ENCODE assay signal across 8 mouse cellular contexts in the genomic region with DNA sequence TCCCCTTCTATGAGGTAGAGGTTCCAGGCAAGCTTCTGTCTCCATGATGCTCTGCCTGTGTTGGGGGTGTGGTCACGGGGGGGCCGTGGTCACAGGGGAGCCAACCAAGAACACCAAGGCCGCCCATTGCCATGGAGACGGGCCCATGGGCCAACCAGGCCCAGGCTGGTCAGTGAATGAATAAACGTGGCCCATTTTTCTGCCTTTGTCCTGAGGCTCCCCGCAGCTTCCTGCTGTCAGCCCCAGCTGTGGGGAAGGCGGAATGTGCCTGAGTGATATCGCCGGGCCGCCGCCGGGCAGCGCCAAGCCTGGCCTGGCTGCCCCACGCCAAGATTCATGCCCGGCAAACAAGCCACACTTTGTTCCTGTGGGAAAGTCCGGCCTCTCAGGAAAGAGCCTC. TPM values are rescaled to one million over a fixed set of nuclear protein-coding genes. Genes with fewer than 3 reads are reported as not detected.
DNase-seq lines count a peak whose midpoint lies in the region; ATAC-seq lines count a peak whose summit lies in the region.

No protein-coding gene starts in this region.

- peak overlapping the region; percentile 37; the same call in 1 of the 2 replicates for H3K27ac ChIP-seq in forebrain, embryonic 12.5 days
- H3K27ac ChIP-seq in midbrain, embryonic 16.5 days (ENCODE audit: low read length), result peak overlapping the region; percentile 30; the same call in 1 of the 2 replicates
- no peak overlapping the region for H3K27ac ChIP-seq in kidney, embryonic 14.5 days (ENCODE audit: low read depth, low read length)

- no peak overlapping the region for H3K9ac ChIP-seq in forebrain, embryonic 12.5 days
- H3K9ac ChIP-seq in midbrain, embryonic 16.5 days (ENCODE audit: low read depth, low read length), result no peak overlapping the region
- H3K9ac ChIP-seq in kidney, embryonic 14.5 days (ENCODE audit: low read depth, low read length), result no peak overlapping the region

- H3K4me1 ChIP-seq in forebrain, embryonic 12.5 days, result peaks cover 20% of the 10 kb centered on the region
- H3K4me1 ChIP-seq in midbrain, embryonic 16.5 days (ENCODE audit: control insufficient read depth, insufficient read depth, low read length), result peaks cover 10% of the 10 kb centered on the region; the same call in 1 of the 2 replicates
- H3K4me1 ChIP-seq in kidney, embryonic 14.5 days (ENCODE audit: control insufficient read depth, insufficient read depth, low read length), result no peaks in the 10 kb centered on the region

- no peaks in the 10 kb centered on the region for H3K9me3 ChIP-seq in forebrain, embryonic 12.5 days
- H3K9me3 ChIP-seq in midbrain, embryonic 16.5 days (replicated peaks; ENCODE audit: control insufficient read depth, low read length, poor library complexity, severe bottlenecking), result no peaks in the 10 kb centered on the region
- H3K9me3 ChIP-seq in kidney, embryonic 14.5 days (ENCODE audit: control insufficient read depth, low read length), result no peaks in the 10 kb centered on the region

- 61% methylated on average over 16 of the region's 16 CpGs for WGBS in forebrain, embryonic 12.5 days
- 35% methylated on average over 16 of the region's 16 CpGs for WGBS in midbrain, embryonic 16.5 days
- WGBS in kidney, embryonic 14.5 days, result 70% methylated on average over 16 of the region's 16 CpGs

- H3K4me3 ChIP-seq in forebrain, embryonic 12.5 days (replicated peaks), result no peak overlapping the region
- no peak overlapping the region for H3K4me3 ChIP-seq in midbrain, embryonic 16.5 days (ENCODE audit: low read depth, low read length)
- H3K4me3 ChIP-seq in kidney, embryonic 14.5 days (ENCODE audit: low read length), result no peak overlapping the region

- DNase-seq in R1 (ENCODE audit: low read depth, low spot score), result peak; percentile 50
- peak; percentile 69 to 85 for DNase-seq in layer of hippocampus, adult 8-10 months (ENCODE audit: low spot score in 2 of 2)
- no peak for DNase-seq in kidney, adult 11 months
- no peak for DNase-seq in heart, postnatal 36 days
- DNase-seq in thymus, postnatal 36 days, result no peak

- no peaks in the 10 kb centered on the region for H3K36me3 ChIP-seq in forebrain, embryonic 12.5 days (replicated peaks)
- no peaks in the 10 kb centered on the region for H3K36me3 ChIP-seq in midbrain, embryonic 16.5 days (ENCODE audit: control insufficient read depth, insufficient read depth, low read length)
- H3K36me3 ChIP-seq in kidney, embryonic 14.5 days (ENCODE audit: control insufficient read depth, insufficient read depth, low read length), result no peaks in the 10 kb centered on the region

- H3K4me2 ChIP-seq in forebrain, embryonic 12.5 days, result peak overlapping the region; percentile 4; the same call in 1 of the 2 replicates
- H3K4me2 ChIP-seq in midbrain, embryonic 16.5 days (ENCODE audit: low read length), result no peak overlapping the region
- no peak overlapping the region for H3K4me2 ChIP-seq in kidney, embryonic 14.5 days (replicated peaks; ENCODE audit: low read depth, low read length)

- ATAC-seq in forebrain, embryonic 12.5 days (ENCODE audit: low FRiP score), result peak; percentile 70
- ATAC-seq in midbrain, embryonic 16.5 days, result peak; percentile 36; the same call in 1 of the 2 replicates
- ATAC-seq in kidney, embryonic 14.5 days (ENCODE audit: low FRiP score, low TSS enrichment), result no peak

- intact Hi-C loops in heart, postnatal 36 days (cut with DNase I), result loop anchor here (5.0 kb wide), 2 partner anchors 103 to 603 kb away; no protein-coding TSS in a partner anchor

- no peaks in the 10 kb centered on the region for H3K27me3 ChIP-seq in forebrain, embryonic 12.5 days
- H3K27me3 ChIP-seq in midbrain, embryonic 16.5 days (ENCODE audit: control insufficient read depth, insufficient read depth, low read depth, low read length), result no peaks in the 10 kb centered on the region
- no peaks in the 10 kb centered on the region for H3K27me3 ChIP-seq in kidney, embryonic 14.5 days (ENCODE audit: control insufficient read depth, insufficient read depth, low read length)

RNA-seq across cellular contexts. Expression of a gene that starts 36.8 kb away (rescaled TPM):
- polyA plus RNA-seq in forebrain, embryonic 12.5 days (2016; fragmentation: Nextera tagmentation; extraction: Ambion mirVana), result 1.2 and 1.9 TPM in 2 replicates
- total RNA-seq in layer of hippocampus, adult 8-10 months (2022), result 10 to 100 TPM; 75.8 to 95.3 (median 85.6) TPM
- 38.3 and 63.7 TPM in 2 replicates for polyA plus RNA-seq in midbrain, embryonic 16.5 days (2015; fragmentation: Nextera tagmentation; extraction: Ambion mirVana)
- 0.11 TPM in 2 replicates for polyA plus RNA-seq in kidney, embryonic 14.5 days (2014; fragmentation: Nextera tagmentation; extraction: Ambion mirVana)
- not detected for total RNA-seq in heart, postnatal 36 days (2021)

RNA-seq across cellular contexts. Expression of a gene that starts 51.8 kb away (rescaled TPM):
- 8.0 and 8.5 TPM in 2 replicates for polyA plus RNA-seq in forebrain, embryonic 12.5 days (2016; fragmentation: Nextera tagmentation; extraction: Ambion mirVana)
- total RNA-seq in layer of hippocampus, adult 8-10 months (2022), result 100 to 1,000 TPM; 288 to 357 (median 324) TPM
- 26.2 and 27.6 TPM in 2 replicates for polyA plus RNA-seq in midbrain, embryonic 16.5 days (2015; fragmentation: Nextera tagmentation; extraction: Ambion mirVana)
- polyA plus RNA-seq in kidney, embryonic 14.5 days (2014; fragmentation: Nextera tagmentation; extraction: Ambion mirVana), result 0.29 and 0.47 TPM in 2 replicates
- under 1 TPM; 0.73 to 0.75 TPM for total RNA-seq in heart, postnatal 36 days (2021)

Comparison
In these comparisons a context has a peak if more than half of its experiments do, and no peak if none do; other contexts are left out.
1. DNase-seq: peak in R1 (single experiment) and layer of hippocampus, adult 8-10 months (2 of 2); none in kidney, adult 11 months (single experiment), heart, postnatal 36 days (0 of 2) and thymus, postnatal 36 days (0 of 2).
2. RNA of a gene that starts 36.8 kb away (polyA plus RNA-seq): 38.3 to 63.7 TPM in midbrain, embryonic 16.5 days; 1.2 to 1.9 TPM in forebrain, embryonic 12.5 days and 0.11 TPM in kidney, embryonic 14.5 days; every median in the first group is over 10 times any median in the second.